Mouse (Mus musculus): ENCODE measurements around the gene Pln. TPM values are rescaled to one million over a fixed set of nuclear protein-coding genes. Genes with fewer than 3 reads are reported as not detected.

Pln gene
- 1.0 and 2.0 TPM in 2 replicates for polyA plus RNA-seq (2015; fragmentation: Nextera tagmentation; extraction: Ambion mirVana)

GRCm38 (mm10) chr10:53337162-53337923 lies at the start of gene Pln:
Gene Pln, plus strand, starts transcription at chr10:53337667.
- H3K4me2 ChIP-seq = no peak within 1 kb of the TSS
- no peak for ATAC-seq (replicated peaks; ENCODE audit: low FRiP score)
- H3K27me3 ChIP-seq = no peaks in the 10 kb centered on the region
- H3K4me3 ChIP-seq (replicated peaks) = no peak within 1 kb of the TSS
- no peaks in the 10 kb centered on the region for H3K36me3 ChIP-seq
- H3K9ac ChIP-seq = no peak within 1 kb of the TSS
- H3K4me1 ChIP-seq = no peaks in the 10 kb centered on the region
- H3K9me3 ChIP-seq (replicated peaks) = no peaks in the 10 kb centered on the region
- no peak within 1 kb of the TSS for H3K27ac ChIP-seq
- 76% methylated on average over 6 of the region's 6 CpGs for WGBS

DNA sequence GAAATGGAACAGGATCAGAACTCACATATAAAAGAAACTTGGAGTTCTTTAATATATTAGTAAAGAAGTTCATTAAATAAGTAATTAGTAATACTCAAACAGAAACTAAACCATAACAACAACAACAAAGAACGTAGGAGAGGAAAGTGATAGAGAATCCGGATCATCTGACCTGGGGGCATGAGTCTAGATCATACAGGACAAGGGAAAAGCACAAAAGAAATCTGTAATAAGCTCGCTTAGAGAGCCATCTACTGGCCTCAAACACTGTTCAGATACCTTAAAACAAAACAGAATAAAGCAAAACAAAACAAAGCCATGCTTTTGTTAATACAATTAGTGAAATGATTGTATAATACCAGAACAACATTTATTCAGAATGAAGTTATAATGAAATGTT lies 31.6 kb upstream of the Pln start:
- H3K9ac ChIP-seq = no peak overlapping the region
- peaks cover 9% of the 10 kb centered on the region; the same call in 1 of the 2 replicates for H3K36me3 ChIP-seq
- no peaks in the 10 kb centered on the region for H3K9me3 ChIP-seq (replicated peaks)
- no peak overlapping the region for H3K4me3 ChIP-seq (replicated peaks)
- no peak overlapping the region for H3K27ac ChIP-seq
- no peaks in the 10 kb centered on the region for H3K27me3 ChIP-seq
- ATAC-seq (replicated peaks; ENCODE audit: low FRiP score) = no peak
- H3K4me2 ChIP-seq = no peak overlapping the region
- WGBS = 34% methylated on average over 3 of the region's 3 CpGs
- H3K4me1 ChIP-seq = no peaks in the 10 kb centered on the region

DNA sequence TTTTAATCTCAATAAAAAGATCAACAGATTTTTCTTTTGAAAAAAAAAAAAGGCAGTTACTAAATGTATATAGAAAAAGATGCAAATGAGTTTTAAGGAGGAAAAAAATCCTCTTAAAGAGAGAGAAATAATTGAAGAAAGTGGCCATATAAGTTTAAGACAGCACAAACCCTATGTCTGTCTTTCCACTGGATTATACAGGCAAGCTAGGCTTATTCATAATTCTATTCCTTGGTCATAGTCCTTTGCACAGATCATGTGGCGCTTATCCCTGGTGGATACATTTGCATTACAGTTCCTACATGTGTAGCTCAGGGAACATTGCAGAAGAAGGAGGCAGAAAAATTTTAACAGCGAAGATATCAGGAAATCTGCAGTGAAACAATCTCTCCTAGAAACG lies 30.8 kb upstream of the Pln start:
- no peak for ATAC-seq (replicated peaks; ENCODE audit: low FRiP score)
- H3K27me3 ChIP-seq = no peaks in the 10 kb centered on the region
- H3K27ac ChIP-seq = no peak overlapping the region
- H3K9me3 ChIP-seq (replicated peaks) = no peaks in the 10 kb centered on the region
- WGBS = 98% methylated on average over 3 of the region's 3 CpGs
- no peak overlapping the region for H3K9ac ChIP-seq
- no peaks in the 10 kb centered on the region for H3K4me1 ChIP-seq
- no peak overlapping the region for H3K4me2 ChIP-seq
- 0 out of 2 replicates have a peak, but pooled peaks cover 7% of the 10 kb centered on the region for H3K36me3 ChIP-seq
- H3K4me3 ChIP-seq (replicated peaks) = no peak overlapping the region

DNA sequence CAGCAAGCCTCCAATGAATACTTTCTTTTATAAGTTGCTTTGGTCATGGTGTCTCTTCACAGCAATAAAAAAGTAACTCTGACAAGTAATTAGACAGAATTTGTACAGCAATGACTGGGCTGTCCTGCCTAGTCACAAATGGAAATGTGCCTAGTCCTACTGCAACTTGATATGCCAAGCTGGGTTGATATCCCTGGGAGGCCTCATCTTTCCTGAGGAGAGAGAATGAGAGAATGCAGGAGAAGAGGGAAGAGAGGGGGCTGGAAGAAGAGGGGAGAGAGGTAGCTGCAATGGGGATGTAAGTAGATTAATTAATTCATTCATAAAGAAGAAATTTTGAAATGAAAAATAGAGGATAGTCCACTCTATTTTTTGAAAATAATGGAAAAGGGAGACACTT lies 14.1 kb upstream of the Pln start:
- no peak overlapping the region for H3K4me2 ChIP-seq

GRCm38 (mm10) chr10:53324663-53325062 lies 12.8 kb upstream of the Pln start:
- ATAC-seq (replicated peaks; ENCODE audit: low FRiP score) = peak; percentile 73
- WGBS = 45% methylated on average over 1 of the region's 1 CpGs
- peak overlapping the region; percentile 67; the same call in 1 of the 2 replicates for H3K27ac ChIP-seq

More for the DNA sequence above, 14.1 kb upstream of the Pln start:
- no peak overlapping the region for H3K27ac ChIP-seq
- ATAC-seq (replicated peaks; ENCODE audit: low FRiP score) = no peak
- no peak overlapping the region for H3K4me3 ChIP-seq (replicated peaks)
- H3K27me3 ChIP-seq = no peaks in the 10 kb centered on the region
- H3K9ac ChIP-seq = no peak overlapping the region
- H3K36me3 ChIP-seq = no peaks in the 10 kb centered on the region
- H3K4me1 ChIP-seq = 0 out of 2 replicates have a peak, but pooled peaks cover 3% of the 10 kb centered on the region
- no peaks in the 10 kb centered on the region for H3K9me3 ChIP-seq (replicated peaks)

DNA sequence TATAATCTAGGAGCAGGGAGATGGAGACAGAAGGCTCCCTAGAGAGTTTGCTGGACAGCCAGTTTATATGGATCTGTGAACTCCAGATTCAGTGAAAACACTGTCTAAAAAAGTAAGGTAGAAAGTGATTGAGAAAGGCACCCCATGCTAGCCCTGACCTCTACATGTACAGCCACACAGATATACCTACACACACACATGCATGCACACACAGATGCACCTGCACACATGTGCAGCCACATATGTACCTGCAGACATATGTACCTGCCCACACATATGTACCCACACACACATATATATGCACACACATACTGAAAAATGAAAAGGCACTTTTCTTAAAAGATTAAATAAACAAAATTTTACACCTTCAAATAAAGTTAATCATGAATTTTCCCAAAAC lies 11.1 kb upstream of the Pln start:
- ATAC-seq (replicated peaks; ENCODE audit: low FRiP score) = no peak
- Histone ChIP-seq H3K9me3 (replicated peaks) (no peaks in the 10 kb centered on the region), H3K9ac (no peak overlapping the region), H3K27me3 (no peaks in the 10 kb centered on the region), H3K4me2 (no peak overlapping the region), H3K4me1 (0 out of 2 replicates have a peak, but pooled peaks cover 3% of the 10 kb centered on the region), H3K27ac (no peak overlapping the region), H3K36me3 (no peaks in the 10 kb centered on the region), H3K4me3 (replicated peaks) (no peak overlapping the region)

More at GRCm38 (mm10) chr10:53324663-53325062, 12.8 kb upstream of the Pln start:
- no peak overlapping the region for H3K4me2 ChIP-seq
- H3K36me3 ChIP-seq = no peaks in the 10 kb centered on the region
- 0 out of 2 replicates have a peak, but pooled peaks cover 3% of the 10 kb centered on the region for H3K4me1 ChIP-seq
- H3K27me3 ChIP-seq = no peaks in the 10 kb centered on the region
- H3K9me3 ChIP-seq (replicated peaks) = no peaks in the 10 kb centered on the region
- H3K9ac ChIP-seq = no peak overlapping the region
- no peak overlapping the region for H3K4me3 ChIP-seq (replicated peaks)

- Histone ChIP-seq H3K4me1 (0 out of 2 replicates have a peak, but pooled peaks cover 3% of the 10 kb centered on the region), H3K27me3 (no peaks in the 10 kb centered on the region), H3K27ac (no peak overlapping the region), H3K36me3 (no peaks in the 10 kb centered on the region), H3K4me3 (replicated peaks) (no peak overlapping the region), H3K9ac (no peak overlapping the region), H3K4me2 (no peak overlapping the region), H3K9me3 (replicated peaks) (no peaks in the 10 kb centered on the region)
- 63% methylated on average over 3 of the region's 3 CpGs for WGBS
- ATAC-seq (replicated peaks; ENCODE audit: low FRiP score) = no peak
Measured at GRCm38 (mm10) chr10:53329257-53329656, 8.2 kb upstream of the Pln start.

GRCm38 (mm10) chr10:53332752-53333151 lies 4.7 kb upstream of the Pln start:
- Histone ChIP-seq H3K27ac (no peak overlapping the region), H3K9ac (no peak overlapping the region), H3K4me1 (no peaks in the 10 kb centered on the region), H3K36me3 (no peaks in the 10 kb centered on the region), H3K4me3 (replicated peaks) (no peak overlapping the region), H3K27me3 (no peaks in the 10 kb centered on the region), H3K9me3 (replicated peaks) (no peaks in the 10 kb centered on the region), H3K4me2 (no peak overlapping the region)
- WGBS = 84% methylated on average over 2 of the region's 2 CpGs
- ATAC-seq (replicated peaks; ENCODE audit: low FRiP score) = no peak

DNA sequence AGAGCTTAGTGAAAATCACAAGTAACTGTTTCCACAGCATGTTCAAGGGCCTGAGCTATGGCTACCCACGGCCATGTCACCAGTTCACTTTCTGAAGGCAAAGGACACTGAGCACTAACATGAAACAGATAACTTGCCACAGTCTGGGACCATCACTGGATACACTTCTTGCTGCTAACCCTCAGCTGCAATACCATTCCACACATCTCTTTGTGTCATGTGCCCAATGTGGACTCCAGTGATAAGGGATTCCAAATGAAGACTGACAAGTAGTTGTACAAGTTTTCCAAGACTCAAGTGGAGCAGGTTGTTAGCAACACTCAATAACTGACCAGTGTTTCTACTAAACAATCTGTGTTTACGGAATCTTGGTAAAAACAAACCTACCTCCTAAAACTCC lies 2.2 kb upstream of the Pln start:
- H3K4me3 ChIP-seq (replicated peaks) = no peak overlapping the region
- 81% methylated on average over 2 of the region's 2 CpGs for WGBS
- no peak for ATAC-seq (replicated peaks; ENCODE audit: low FRiP score)
- no peak overlapping the region for H3K4me2 ChIP-seq
- H3K27ac ChIP-seq = no peak overlapping the region
- no peaks in the 10 kb centered on the region for H3K27me3 ChIP-seq
- H3K4me1 ChIP-seq = no peaks in the 10 kb centered on the region
- no peaks in the 10 kb centered on the region for H3K36me3 ChIP-seq
- no peak overlapping the region for H3K9ac ChIP-seq
- no peaks in the 10 kb centered on the region for H3K9me3 ChIP-seq (replicated peaks)

GRCm38 (mm10) chr10:53335974-53336373 lies 1.5 kb upstream of the Pln start:
- Histone ChIP-seq H3K4me2 (no peak overlapping the region), H3K9me3 (replicated peaks) (no peaks in the 10 kb centered on the region), H3K27me3 (no peaks in the 10 kb centered on the region), H3K36me3 (no peaks in the 10 kb centered on the region), H3K4me1 (no peaks in the 10 kb centered on the region), H3K9ac (no peak overlapping the region), H3K27ac (no peak overlapping the region), H3K4me3 (replicated peaks) (no peak overlapping the region)
- no peak for ATAC-seq (replicated peaks; ENCODE audit: low FRiP score)
- WGBS = 88% methylated on average over 3 of the region's 3 CpGs

- Histone ChIP-seq H3K27ac (no peak overlapping the region), H3K4me3 (replicated peaks) (no peak overlapping the region), H3K9ac (no peak overlapping the region), H3K4me1 (peaks cover 6% of the 10 kb centered on the region; the same call in 1 of the 2 replicates), H3K9me3 (replicated peaks) (no peaks in the 10 kb centered on the region), H3K36me3 (no peaks in the 10 kb centered on the region), H3K27me3 (no peaks in the 10 kb centered on the region), H3K4me2 (no peak overlapping the region)
- WGBS = 40% methylated on average over 2 of the region's 2 CpGs
- no peak for ATAC-seq (replicated peaks; ENCODE audit: low FRiP score)
Measured at GRCm38 (mm10) chr10:53339045-53339444, 1.6 kb downstream of the Pln start.

GRCm38 (mm10) chr10:53341288-53341965 lies 4.0 kb downstream of the Pln start:
- Histone ChIP-seq H3K27me3 (no peaks in the 10 kb centered on the region), H3K4me2 (no peak overlapping the region), H3K4me1 (peaks cover 6% of the 10 kb centered on the region; the same call in 1 of the 2 replicates), H3K4me3 (replicated peaks) (no peak overlapping the region), H3K36me3 (no peaks in the 10 kb centered on the region), H3K9ac (no peak overlapping the region), H3K9me3 (replicated peaks) (no peaks in the 10 kb centered on the region), H3K27ac (no peak overlapping the region)
- 80% methylated on average over 7 of the region's 7 CpGs for WGBS
- ATAC-seq (replicated peaks; ENCODE audit: low FRiP score) = no peak

Measured in kidney, embryonic 15.5 days (tissue).